Mouse (Mus musculus): ENCODE data around the gene Nsg2. TPM values are rescaled to one million over a fixed set of nuclear protein-coding genes. Genes with fewer than 3 reads are reported as not detected.
"Not testable (repeated sequence)": the region's sequence is repeated elsewhere in the genome, so short reads cannot be mapped to it uniquely, and the experiment has no call there.

The Nsg2 gene
- 356 and 366 TPM in 2 replicates for polyA plus RNA-seq (2015; fragmentation: Nextera tagmentation; extraction: Ambion mirVana)

DNA sequence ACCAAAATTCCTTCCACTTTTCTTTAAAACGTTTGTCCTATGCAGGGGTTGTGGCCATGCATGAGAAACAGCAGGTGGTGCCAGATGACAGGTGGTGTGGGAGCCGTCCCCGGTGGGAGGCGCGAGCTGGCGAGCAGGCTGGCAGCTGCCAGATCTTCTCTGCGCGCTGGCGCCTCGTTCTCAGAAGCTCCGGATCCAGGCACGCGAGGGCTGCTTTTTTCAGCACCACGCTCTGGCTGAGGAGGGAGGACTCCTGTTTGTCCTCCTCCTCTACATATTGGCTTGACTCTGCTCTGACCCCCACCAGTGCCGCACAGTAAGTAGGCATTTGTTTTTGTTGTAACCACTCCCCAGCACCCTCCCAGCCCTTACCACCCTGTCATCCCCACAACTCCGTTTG is at the start of gene Nsg2:
Gene Nsg2, plus strand, starts transcription at position 183 of the 400 bp plus-strand sequence.
- peak within 1 kb of the TSS; percentile 53 for H3K4me3 ChIP-seq
- peaks cover 34% of the 10 kb centered on the region for H3K4me1 ChIP-seq (replicated peaks)
- no peaks in the 10 kb centered on the region for H3K9me3 ChIP-seq
- peak within 1 kb of the TSS; percentile 84 for H3K4me2 ChIP-seq
- peak; percentile 89 for ATAC-seq (ENCODE audit: low read depth)
- 0% methylated on average over 16 of the region's 16 CpGs for whole genome bisulfite sequencing
- H3K27ac ChIP-seq (replicated peaks): peak within 1 kb of the TSS; percentile 98
- H3K36me3 ChIP-seq: peaks cover 22% of the 10 kb centered on the region
- H3K27me3 ChIP-seq: no peaks in the 10 kb centered on the region
- peak within 1 kb of the TSS; percentile 94 for H3K9ac ChIP-seq

DNA sequence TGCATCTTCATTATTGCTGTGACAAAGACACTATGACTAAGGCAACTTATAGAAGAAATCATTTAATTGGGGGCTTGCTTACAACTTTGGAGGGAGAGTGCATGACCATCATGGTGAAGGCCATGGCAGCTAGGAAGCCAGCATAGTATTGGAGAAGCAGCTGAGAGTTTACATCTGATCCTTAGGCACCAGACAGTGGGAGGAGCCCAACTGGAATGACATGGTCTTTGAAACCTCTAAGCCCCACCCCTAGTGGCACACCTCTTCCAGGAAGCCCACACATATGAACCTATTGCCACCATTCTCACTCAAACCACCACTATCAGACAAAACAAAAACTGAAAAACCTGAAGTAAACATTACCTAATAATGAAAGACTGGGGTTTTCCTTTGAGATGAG is 40.2 kb upstream of the Nsg2 start:
- Histone ChIP-seq H3K27me3 (no peaks in the 10 kb centered on the region), H3K9me3 (no peaks in the 10 kb centered on the region), H3K9ac (no peak overlapping the region), H3K4me3 (no peak overlapping the region), H3K4me1 (replicated peaks) (no peaks in the 10 kb centered on the region), H3K27ac (replicated peaks) (no peak overlapping the region), H3K4me2 (no peak overlapping the region), H3K36me3 (no peaks in the 10 kb centered on the region)
- no peak for ATAC-seq (ENCODE audit: low read depth)

DNA sequence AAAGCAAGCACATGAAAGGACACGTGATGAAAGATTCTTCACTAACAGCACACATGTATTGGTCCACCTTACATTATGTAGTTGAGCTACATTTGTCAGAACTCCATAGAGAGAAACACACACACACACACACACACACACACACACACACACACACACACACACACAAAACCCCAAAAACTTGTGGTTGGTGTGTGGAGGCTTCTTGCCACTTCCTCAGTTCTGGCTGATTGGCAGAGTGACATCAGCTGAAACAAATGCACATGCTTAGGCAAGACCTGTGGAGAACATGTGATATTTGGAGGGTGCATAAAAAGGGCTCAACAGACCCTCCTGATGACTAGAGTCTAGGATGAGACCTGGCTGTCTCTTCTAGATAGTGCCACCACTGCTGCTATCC is 36.3 kb upstream of the Nsg2 start:
- Histone ChIP-seq H3K4me2 (no peak overlapping the region), H3K27ac (replicated peaks) (no peak overlapping the region), H3K27me3 (no peaks in the 10 kb centered on the region), H3K4me3 (no peak overlapping the region), H3K36me3 (no peaks in the 10 kb centered on the region), H3K9me3 (no peaks in the 10 kb centered on the region), H3K9ac (no peak overlapping the region), H3K4me1 (replicated peaks) (peaks cover 7% of the 10 kb centered on the region; the same call in 1 of the 2 replicates)
- no peak for ATAC-seq (ENCODE audit: low read depth)
- WGBS: 94% methylated on average over 1 of the region's 1 CpGs

DNA sequence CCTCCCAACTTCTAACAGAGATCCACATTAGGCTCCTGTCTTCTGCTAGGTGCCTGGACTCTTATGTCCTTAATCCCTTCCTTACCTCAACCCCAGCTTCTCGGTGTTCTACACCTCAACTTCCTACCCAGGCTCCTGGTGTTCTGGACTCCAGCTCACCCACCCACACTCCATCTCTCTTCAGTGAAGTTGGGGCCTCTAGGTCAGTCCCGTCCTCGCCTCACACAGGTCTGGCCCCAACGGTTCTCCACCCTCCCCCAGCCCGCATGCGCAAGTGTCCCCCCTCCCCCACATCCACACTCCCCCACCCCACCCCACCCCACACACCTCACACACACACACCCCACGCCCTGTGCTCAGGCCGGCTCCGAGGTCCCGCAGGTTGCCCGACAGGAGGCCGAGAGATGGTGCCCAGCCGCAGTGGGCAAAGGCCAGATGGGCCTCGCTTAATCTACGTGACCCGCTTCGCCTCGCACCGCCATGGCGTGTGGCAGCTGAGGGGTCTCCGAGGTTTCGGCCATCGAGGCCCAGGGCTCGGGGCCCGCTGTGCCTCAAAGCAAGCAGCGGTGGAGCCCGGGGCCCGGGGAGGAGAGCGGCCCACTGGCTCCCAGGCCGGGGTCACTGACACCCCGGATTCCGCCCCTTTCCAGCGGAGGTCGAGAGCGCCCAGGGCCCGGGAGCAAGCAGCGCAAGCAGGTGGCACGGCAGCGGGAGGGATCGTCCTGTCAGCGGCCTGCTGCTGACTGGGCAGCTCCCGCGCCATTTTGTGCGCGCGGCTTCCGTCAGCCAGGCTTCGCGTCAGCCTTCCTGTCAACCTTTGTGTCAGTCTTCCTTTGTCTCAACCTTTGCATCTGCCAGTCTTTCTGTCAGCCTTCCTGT is 34.8 kb upstream of the Nsg2 start, which contains the start of gene 4930524B15Rik:
Gene 4930524B15Rik, plus strand, starts transcription at position 337 of the 879 bp plus-strand sequence.
- peak; percentile 61; the same call in 1 of the 2 replicates for ATAC-seq (ENCODE audit: low read depth)
- WGBS: 52% methylated on average over 49 of the region's 49 CpGs

DNA sequence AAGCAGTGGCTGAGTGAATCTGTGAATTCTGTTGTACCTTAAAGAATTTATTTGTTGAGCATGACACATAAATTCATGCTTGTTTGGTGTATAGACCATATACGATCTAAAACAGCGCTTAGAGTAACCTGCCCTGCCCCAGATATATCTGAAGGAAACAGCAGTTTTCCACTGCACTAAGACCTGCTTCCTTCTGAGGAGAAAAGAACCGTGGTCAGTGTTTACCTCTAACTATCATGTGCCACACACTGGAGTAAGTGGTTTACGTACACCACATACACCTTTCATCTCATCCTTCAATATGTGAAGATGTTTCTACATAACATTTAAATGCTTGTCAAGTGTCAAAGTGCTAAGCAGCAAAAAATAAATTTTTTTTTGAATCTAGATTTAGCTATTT is 26.1 kb upstream of the Nsg2 start:
- 0 out of 2 replicates have a peak, but pooled peaks cover 2% of the 10 kb centered on the region for H3K9me3 ChIP-seq
- H3K36me3 ChIP-seq: no peaks in the 10 kb centered on the region
- no peaks in the 10 kb centered on the region for H3K4me1 ChIP-seq (replicated peaks)
- H3K4me3 ChIP-seq: no peak overlapping the region
- no peak overlapping the region for H3K9ac ChIP-seq
- ATAC-seq (ENCODE audit: low read depth): no peak
- no peaks in the 10 kb centered on the region for H3K27me3 ChIP-seq
- no peak overlapping the region for H3K4me2 ChIP-seq
- 87% methylated on average over 4 of the region's 4 CpGs for WGBS
- H3K27ac ChIP-seq (replicated peaks): no peak overlapping the region

More for the DNA sequence above, 34.8 kb upstream of the Nsg2 start, which contains the start of gene 4930524B15Rik:
- Histone ChIP-seq H3K4me2 (peak within 1 kb of the TSS; percentile 56), H3K27me3 (no peaks in the 10 kb centered on the region), H3K27ac (replicated peaks) (no peak within 1 kb of the TSS), H3K4me3 (peak within 1 kb of the TSS; percentile 26), H3K9ac (peak within 1 kb of the TSS; percentile 66), H3K9me3 (no peaks in the 10 kb centered on the region), H3K4me1 (replicated peaks) (peaks cover 7% of the 10 kb centered on the region; the same call in 1 of the 2 replicates), H3K36me3 (no peaks in the 10 kb centered on the region)

DNA sequence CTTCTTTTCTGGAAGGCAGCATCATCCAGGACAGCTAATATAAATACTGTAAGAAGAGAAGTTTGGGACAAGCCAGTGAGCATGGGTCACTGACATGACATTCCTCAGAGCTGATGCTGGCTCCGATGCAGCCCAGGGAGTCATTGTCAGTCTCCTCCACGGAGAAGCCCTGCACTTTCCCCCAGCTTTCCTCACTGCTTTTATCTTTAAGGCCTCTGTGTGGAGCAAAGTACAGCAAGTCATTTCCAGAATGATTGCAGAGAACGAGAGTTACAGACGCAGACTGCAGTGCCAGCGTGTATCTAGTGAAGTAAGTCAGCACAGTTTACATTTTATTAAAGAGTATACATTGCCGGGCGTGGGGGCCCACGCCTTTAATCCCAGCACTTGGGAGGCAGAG is 25.4 kb upstream of the Nsg2 start:
- Histone ChIP-seq H3K4me2 (no peak overlapping the region), H3K36me3 (no peaks in the 10 kb centered on the region), H3K9ac (no peak overlapping the region), H3K4me3 (no peak overlapping the region), H3K9me3 (peaks cover 9% of the 10 kb centered on the region; the same call in 1 of the 2 replicates), H3K27ac (replicated peaks) (no peak overlapping the region), H3K27me3 (no peaks in the 10 kb centered on the region), H3K4me1 (replicated peaks) (no peaks in the 10 kb centered on the region)
- no peak for ATAC-seq (ENCODE audit: low read depth)
- WGBS: 63% methylated on average over 8 of the region's 8 CpGs

DNA sequence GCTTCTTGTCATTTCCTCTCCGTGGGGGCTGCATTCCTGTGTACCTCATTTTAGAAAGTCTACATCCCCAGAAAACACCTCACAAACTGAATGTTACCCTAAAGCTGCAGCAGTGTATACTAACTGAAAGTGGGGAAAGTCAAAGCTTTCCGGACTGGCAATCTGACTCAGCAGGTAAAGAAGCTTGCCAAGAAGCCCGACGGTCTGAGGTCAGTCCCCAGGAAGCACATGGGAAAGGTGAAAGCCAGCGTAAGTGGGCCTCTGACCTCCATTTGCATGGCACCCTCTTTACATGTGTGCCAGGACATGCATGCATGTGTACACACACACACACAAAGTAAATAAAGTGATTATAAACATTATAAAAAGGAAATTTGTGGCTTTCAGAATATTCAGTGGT is 24.6 kb upstream of the Nsg2 start:
- no peak overlapping the region for H3K4me2 ChIP-seq
- H3K4me3 ChIP-seq: no peak overlapping the region
- no peaks in the 10 kb centered on the region for H3K36me3 ChIP-seq
- H3K9ac ChIP-seq: no peak overlapping the region
- ATAC-seq (ENCODE audit: low read depth): no peak
- no peaks in the 10 kb centered on the region for H3K4me1 ChIP-seq (replicated peaks)
- no peak overlapping the region for H3K27ac ChIP-seq (replicated peaks)
- H3K9me3 ChIP-seq: peaks cover 12% of the 10 kb centered on the region; the same call in 1 of the 2 replicates
- no peaks in the 10 kb centered on the region for H3K27me3 ChIP-seq
- 91% methylated on average over 5 of the region's 5 CpGs for WGBS

DNA sequence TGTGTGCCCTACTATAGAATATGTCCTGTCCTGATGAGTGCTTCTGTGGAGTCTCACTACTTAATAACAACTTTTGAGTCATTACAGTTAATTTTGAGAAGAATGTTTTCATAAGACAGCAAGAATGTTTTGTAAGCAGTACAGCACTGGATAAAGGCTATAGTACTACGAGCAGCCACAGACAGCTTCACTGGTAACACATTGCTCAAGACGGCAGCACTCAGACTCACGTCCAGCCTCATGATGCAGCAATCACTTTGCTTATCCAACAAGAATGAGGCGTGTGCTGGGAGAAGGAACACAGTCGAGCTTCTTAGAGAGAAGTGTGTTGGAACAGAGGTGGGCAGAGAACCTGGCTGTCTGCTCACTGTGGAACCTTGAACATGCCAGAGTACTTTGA is 24.1 kb upstream of the Nsg2 start:
- Histone ChIP-seq H3K36me3 (no peaks in the 10 kb centered on the region), H3K27ac (replicated peaks) (no peak overlapping the region), H3K4me2 (no peak overlapping the region), H3K4me3 (no peak overlapping the region), H3K4me1 (replicated peaks) (no peaks in the 10 kb centered on the region), H3K9me3 (peaks cover 12% of the 10 kb centered on the region; the same call in 1 of the 2 replicates), H3K27me3 (no peaks in the 10 kb centered on the region), H3K9ac (no peak overlapping the region)
- WGBS: 83% methylated on average over 5 of the region's 5 CpGs
- ATAC-seq (ENCODE audit: low read depth): no peak

DNA sequence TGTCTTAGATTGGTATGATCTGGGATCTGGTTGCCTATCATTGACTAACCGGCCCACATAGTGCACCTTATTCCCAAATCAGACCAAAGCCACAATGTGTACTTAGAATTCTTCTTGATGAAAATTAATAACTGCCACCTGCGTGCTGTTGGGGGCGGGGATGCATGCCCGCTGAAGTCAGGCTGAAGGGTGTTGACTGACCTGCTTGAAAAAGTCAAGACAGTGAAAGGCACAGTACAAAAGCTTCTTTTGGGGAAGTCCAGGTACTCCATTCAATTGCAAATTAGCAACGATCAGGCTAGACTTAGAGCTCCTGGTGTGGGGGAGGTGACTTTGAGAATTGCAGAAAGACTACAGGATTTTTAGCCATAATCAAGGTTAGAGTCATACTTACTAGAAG is 20.2 kb upstream of the Nsg2 start:
- H3K27ac ChIP-seq (replicated peaks); H3K4me1 ChIP-seq (replicated peaks); H3K36me3 ChIP-seq; H3K9ac ChIP-seq; H3K27me3 ChIP-seq; ATAC-seq (ENCODE audit: low read depth); H3K4me2 ChIP-seq; H3K4me3 ChIP-seq: not testable (repeated sequence)
- peaks cover 12% of the 10 kb centered on the region; the same call in 1 of the 2 replicates for H3K9me3 ChIP-seq
- WGBS: 83% methylated on average over 5 of the region's 5 CpGs

DNA sequence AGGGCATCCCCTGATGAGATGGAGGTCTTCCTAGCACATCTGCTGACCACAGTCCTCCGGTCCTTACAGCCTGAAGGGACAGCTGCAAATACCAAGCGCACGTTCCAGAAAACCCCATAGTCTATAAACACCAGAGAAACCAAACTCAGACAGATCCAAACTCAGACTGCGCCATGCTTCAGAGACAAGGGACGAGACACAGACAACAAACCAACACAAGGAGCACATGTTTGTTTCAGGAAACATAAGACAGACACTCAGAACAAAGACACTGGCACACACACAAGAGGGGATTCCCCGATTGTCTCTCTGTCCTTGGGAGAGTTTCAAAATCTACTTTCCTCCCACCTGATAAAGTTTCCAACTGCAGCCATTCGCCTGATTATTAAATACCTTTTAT is 18.4 kb upstream of the Nsg2 start:
- H3K4me3 ChIP-seq: no peak overlapping the region
- no peak overlapping the region for H3K4me2 ChIP-seq
- WGBS: 90% methylated on average over 7 of the region's 7 CpGs
- no peak for ATAC-seq (ENCODE audit: low read depth)
- no peak overlapping the region for H3K27ac ChIP-seq (replicated peaks)
- H3K27me3 ChIP-seq: no peaks in the 10 kb centered on the region
- no peaks in the 10 kb centered on the region for H3K4me1 ChIP-seq (replicated peaks)
- no peak overlapping the region for H3K9ac ChIP-seq
- H3K9me3 ChIP-seq: peaks cover 12% of the 10 kb centered on the region; the same call in 1 of the 2 replicates
- no peaks in the 10 kb centered on the region for H3K36me3 ChIP-seq

DNA sequence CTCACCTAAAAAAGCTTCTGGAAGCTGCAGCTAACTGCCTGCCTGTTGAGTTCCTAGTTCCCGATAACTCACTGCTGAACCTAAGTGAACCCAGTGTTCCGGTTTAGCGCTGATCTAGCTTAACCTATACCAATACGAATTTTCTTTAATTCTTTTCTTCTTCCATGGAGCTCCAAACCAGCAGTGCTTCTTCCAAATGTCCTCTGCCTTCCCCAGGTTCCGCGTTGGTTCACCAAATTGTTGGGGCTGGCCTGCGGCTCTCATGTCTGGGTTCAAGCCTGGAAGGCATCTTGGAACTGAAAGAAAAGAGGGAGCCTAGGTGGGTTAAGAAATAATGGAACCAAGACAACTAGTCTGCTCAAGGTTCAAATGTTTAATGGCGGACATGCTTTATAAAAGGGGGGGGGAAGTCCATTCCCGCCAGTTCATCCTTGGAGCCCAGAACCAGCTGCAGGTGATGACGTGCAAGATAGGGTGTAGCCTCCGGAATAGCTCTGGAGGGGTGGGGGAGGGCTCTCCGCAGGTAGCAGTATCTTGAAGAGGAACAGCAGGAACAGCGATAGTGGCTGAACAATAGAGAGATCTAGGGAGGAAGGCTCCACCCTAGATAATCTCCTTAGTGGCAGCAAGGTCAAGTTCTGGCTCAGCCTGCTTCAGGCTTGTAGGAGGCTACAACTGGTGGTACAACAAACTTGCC is 17.9 kb upstream of the Nsg2 start:
- not testable (repeated sequence) for H3K4me1 ChIP-seq (replicated peaks); H3K27ac ChIP-seq (replicated peaks); H3K4me2 ChIP-seq; H3K4me3 ChIP-seq; H3K9ac ChIP-seq; ATAC-seq (ENCODE audit: low read depth); H3K27me3 ChIP-seq; H3K36me3 ChIP-seq
- 83% methylated on average over 13 of the region's 13 CpGs for WGBS
- peaks cover 12% of the 10 kb centered on the region; the same call in 1 of the 2 replicates for H3K9me3 ChIP-seq

DNA sequence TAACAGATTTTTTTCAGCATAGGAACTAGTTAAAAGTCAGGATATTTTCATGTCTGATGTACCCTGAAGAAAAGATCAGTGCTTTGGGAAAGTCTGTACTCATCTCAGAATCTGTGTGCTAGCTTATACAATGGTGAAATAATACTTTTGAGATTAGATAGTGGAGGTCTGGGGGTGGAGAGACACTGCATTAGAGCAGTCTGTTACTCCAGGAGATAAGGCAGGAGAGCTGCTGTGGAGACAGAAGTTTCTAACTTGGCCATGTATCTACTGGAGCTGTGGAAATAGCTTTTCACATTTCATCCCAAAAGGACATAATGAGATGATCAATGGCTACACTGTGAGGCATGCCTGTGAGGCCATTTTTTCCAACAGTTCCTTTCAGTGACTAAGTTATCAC is 17.0 kb upstream of the Nsg2 start:
- no peak overlapping the region for H3K4me3 ChIP-seq
- H3K9me3 ChIP-seq: peaks cover 12% of the 10 kb centered on the region; the same call in 1 of the 2 replicates
- H3K27ac ChIP-seq (replicated peaks): no peak overlapping the region
- no peak for ATAC-seq (ENCODE audit: low read depth)
- no peaks in the 10 kb centered on the region for H3K36me3 ChIP-seq
- no peaks in the 10 kb centered on the region for H3K27me3 ChIP-seq
- H3K9ac ChIP-seq: no peak overlapping the region
- H3K4me2 ChIP-seq: no peak overlapping the region
- no peaks in the 10 kb centered on the region for H3K4me1 ChIP-seq (replicated peaks)
